Mouse (Mus musculus) adrenal gland, adult 2 months (tissue): ENCODE results near the gene Cep41. TPM values are rescaled to one million over a fixed set of nuclear protein-coding genes. Genes with fewer than 3 reads are reported as not detected.

Experiments
- DNase-seq: peaks from one replicate; pipeline ENCODE4 v3.0.0; 2021
- polyA plus RNA-seq: library from polyadenylated mRNA; depleted of rRNA; stranded (reverse); fragments of >200 nt; gene quantifications from 2 replicates; pipeline ENCODE4 v1.2.3, GENCODE M21; 2012
- total RNA-seq, 2 experiments: library from RNA; stranded (reverse); gene quantifications; 2 replicates each; pipeline ENCODE4 v1.2.3; 2021

The Cep41 gene
- total and polyA plus RNA-seq, 3 experiments: 4.5 to 9.3 (median 5.9) TPM

- peak; percentile 22 for DNase-seq
Observed at GRCm38 (mm10) chr6:30674714-30675280, 18.8 kb downstream of the Cep41 start.

GRCm38 (mm10) chr6:30673764-30674561, 19.6 kb downstream of the Cep41 start:
- peak; percentile 55 for DNase-seq

GRCm38 (mm10) chr6:30671696-30672095, 21.9 kb downstream of the Cep41 start:
- DNase-seq: no peak

GRCm38 (mm10) chr6:30667585-30667984, 26.0 kb downstream of the Cep41 start:
- no peak for DNase-seq

DNA sequence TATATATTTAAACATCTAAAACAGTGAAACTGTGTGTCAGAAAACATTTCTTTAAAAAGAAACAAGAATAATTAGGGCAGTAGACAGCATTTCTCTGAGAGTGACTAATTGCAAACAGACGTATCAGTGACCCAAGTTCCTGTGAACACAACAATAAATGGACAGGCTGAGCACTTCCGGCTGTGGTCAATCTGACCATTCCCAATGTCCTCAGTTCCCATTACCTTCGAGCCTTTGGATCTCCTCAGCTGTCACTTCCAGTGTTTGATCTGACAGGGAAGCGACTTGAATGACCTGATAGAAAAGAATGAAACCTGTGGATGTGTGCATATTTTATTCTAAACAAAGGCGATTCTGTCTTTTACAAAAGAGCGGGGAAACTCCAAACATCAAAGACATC, 27.5 kb downstream of the Cep41 start:
- DNase-seq: no peak

DNA sequence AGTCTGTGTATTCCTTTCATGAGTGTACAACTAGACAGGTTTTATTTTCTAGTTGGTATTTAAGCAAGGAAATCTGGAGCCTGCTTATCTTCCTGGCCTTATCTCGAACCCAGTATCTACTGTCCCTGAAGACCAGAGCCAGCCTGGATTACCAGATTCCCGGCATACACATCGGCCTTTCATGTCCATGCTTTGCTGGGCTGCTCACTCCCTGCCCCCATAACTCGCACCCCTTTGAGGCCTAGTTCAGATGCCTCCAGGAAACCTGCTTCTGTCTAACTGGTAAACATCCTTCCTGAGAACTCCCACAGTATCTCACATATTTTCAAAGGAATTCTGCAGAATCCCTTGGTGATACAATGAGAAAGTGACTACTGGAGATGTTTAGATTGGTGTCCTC, 28.3 kb downstream of the Cep41 start:
- no peak for DNase-seq

DNA sequence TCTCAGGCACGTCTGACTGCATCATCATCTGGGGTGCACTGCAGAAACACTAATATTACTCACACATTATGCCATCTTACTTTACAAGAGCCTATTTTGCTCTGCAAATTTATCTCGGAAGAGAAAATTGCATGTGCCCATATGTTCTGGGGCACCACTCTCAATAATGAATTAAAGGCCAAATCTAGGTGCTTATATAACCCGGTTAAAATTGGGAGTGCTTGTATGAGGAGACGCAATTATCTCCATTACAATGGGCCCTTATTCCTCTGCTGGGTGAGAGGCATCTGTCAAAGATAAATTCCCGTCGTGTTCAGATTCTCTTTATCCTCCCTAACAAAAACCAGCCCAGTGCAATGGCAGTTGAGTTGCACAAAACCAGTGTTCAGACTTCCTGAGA, 28.8 kb downstream of the Cep41 start:
- no peak for DNase-seq

- DNase-seq: no peak
Observed at GRCm38 (mm10) chr6:30658619-30659018, 34.9 kb downstream of the Cep41 start.

- no peak for DNase-seq
Observed at GRCm38 (mm10) chr6:30657279-30657678, 36.3 kb downstream of the Cep41 start.

GRCm38 (mm10) chr6:30654932-30655331, 38.6 kb downstream of the Cep41 start:
- DNase-seq: no peak

GRCm38 (mm10) chr6:30654402-30654859, 39.1 kb downstream of the Cep41 start:
- no peak for DNase-seq

DNA sequence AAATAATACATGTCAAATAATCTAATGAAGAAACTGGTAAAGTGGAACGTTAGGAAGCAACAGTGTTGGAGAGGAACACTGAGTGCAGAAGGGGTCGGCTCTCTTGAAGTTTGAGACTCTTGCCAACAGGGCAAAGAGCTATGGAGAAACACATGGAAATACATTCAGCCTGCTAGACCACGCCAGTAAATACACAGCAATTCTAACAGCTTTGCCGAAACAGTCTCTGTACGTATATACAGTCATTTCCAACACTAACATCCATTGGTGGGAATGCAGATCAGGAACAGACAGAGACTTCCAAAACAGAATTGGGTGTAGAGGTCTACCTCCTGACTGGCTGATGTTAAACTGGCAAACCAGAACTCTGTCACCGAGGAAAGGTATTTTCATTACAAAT, 40.0 kb downstream of the Cep41 start:
- DNase-seq: no peak

DNA sequence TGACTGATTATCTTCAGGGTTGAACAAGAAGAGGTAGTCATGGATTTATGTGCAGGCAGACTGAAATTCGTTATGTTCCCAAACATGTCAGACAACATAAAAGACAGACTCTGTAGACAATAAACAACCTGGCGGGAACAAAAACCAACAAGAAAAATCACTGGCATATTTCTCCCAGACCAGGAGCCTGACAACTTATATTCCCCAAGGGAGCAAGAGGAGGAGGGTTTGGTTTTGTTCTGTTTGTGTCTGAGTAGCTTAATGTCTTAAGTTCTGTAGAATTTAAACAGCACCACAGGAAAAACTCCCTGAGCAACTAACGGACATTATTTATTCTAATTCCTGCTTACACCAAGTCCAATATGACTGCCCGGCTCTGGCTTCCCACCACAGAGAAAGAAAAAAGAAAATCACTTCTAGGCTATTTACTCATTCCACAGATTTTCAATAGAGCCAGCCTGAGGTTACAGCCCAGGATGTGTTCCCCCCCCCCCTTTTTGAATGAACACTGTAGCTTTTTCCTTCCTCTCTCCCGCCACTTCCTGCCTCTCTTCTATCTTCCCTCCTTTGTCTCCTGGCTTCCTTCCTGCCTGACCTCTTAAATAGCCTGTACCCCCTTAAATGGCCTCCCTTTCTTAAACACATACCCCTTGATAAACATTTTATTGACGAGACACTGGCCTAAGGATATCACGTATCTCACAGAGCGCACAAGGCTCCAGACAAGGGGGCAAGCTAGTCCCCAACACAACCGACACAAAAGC, 40.9 kb downstream of the Cep41 start:
- DNase-seq: no peak

DNA sequence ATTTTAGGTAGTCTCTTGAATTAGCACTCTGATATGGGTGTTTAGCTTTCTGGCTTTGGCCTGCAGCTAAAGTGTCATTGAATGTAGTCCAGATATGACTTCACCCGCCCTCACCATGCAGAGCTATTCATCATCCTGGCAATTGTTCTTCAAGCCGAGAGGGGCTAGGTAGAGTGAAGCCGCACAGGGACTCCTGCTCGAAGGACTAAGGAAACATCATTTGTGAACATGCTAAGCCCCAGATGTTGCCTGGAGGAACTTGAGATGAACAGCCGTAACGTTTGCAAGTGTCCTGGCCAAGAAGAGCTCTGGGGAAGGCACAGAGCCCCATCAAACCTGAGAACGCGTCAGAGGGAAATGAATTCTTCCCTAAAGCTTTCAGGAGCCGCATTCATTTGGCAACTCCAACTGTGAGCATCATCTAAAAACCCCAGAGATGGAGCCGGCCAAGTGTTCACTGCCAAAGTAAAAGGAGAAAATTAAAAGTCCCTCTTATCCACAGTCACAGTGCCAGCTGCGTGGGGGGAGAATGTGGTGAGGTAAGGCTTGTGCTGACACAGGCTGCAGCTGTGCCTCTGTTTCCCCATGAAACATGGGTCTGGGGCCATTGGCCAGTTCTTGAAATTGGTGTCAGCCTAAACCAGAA, 43.8 kb downstream of the Cep41 start:
- DNase-seq: peak; percentile 60

DNA sequence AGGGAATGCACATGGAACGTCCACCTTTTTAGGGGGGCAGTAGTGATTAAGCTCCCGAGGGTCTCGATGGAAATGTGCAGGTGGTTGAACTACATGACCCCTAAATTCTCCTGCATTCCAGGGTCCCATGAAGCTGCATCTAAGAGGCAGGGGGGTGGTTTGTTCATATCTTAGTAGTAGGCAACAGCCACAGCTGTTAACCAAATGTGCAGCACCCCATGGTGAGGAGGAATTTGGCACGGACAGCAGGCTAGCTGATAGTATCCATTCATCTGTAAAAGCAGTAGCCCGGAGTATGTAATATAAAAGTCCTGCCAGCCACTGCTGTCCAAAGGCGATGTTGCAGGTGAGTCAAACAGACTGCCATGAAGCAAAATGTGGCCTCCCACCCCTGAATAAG, 48.2 kb downstream of the Cep41 start:
- no peak for DNase-seq

DNA sequence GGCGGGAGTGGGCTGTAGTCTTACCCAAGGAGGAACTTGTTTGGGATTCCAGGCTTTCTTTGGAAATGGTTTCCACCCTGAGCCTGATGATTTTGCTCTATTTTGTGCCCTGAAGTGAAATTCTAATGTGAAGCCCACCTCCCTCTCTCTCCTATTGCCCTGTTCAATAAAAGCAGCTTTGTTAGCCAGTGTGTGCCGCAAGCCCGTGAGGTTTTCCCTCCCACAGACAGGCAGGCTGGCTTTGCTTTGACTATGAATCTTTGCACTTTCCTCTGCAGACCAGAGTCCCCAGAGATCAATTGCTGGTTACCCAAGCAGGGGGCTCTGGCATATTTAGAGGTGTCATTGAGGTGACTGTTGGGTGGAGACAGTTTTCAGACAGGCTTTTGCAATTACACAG, 49.1 kb downstream of the Cep41 start:
- DNase-seq: no peak

GRCm38 (mm10) chr6:30643694-30644460, 49.7 kb downstream of the Cep41 start:
- no peak for DNase-seq

DNA sequence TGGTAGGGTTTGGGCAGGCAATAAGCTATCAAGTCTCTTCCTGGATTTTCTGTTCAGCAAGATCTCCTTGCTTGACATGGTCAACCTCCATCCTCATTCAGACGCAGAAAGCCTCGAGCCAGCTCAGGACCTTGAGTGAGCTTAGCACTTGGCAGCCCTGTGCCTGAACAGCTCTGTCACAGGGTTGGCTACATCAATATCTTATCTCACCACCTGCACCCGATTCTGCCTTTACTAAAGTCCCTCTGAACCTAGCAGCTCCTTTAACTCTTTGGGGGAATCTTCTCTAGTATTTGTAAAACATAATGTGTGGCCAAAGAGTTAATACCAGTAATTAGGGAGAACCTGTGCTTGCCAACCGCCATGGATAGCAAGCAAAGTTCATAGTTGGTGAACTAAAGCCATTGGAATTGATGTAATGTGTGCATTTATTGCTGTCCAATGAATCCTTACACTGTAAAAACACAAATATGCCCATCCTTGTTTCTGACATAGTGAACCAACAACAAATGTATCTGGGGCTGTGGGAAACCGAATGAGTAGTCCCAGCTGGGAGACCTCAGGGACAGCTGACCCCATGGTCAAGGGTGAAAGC, 54.8 kb downstream of the Cep41 start, which contains the start of gene Cpa1:
Gene Cpa1, plus strand, starts transcription at position 545 of the 595 bp plus-strand sequence.
- no peak for DNase-seq

DNA sequence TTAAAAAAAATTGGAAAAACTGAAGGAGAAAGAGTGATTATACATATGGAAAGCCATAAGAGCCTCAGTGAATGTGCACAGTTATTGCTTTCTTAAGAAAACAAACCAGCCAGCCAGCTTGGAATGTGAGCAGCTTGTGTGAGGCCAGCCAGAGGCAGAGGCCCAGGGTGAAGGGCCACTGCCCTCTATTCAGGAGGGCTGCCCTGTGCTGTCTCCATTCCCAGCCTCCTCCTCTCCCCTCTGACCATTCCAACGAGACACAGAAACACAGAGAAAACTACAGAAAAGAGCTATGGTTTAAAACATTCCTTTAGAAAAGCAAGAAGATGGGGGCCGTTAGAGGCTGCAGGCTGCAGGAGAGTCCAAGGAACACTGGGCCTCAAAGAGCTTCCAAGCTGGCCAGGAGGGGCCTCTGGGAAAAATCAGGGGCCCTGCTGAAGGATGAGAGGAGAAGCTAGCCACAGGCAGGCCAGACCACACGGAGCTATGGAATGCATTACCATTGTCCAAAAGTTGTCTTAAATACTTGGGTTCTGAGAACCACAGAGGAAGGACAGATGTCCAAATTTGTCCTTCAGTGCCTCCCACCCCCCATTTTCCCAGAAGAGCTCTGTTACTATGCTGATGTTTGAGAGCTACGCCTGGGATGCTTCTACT, 57.2 kb downstream of the Cep41 start:
- DNase-seq: no peak

DNA sequence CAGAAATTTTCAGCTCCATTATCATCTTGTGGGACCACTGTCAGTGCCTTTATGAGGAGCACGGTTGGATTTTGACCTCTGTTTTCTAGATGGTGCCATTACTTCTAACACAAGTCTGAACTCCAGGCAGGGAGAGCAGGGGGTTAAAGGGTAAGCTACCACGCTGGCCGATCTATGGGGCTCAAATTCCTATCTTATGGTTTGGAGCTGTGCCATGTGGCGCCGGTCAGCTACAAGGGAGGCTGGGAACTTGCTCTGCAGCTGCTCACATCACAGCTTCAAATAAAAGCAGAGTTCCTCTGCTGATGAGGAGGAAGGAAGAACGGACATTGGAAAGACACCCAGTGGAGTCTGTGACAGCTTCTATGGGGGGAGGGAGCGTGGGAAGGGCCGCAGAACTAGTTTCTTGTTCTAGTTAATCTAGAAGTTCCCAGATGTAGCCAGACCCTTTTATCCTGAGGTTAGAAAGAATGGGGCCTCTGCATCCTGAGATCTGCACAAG, 58.1 kb downstream of the Cep41 start:
- DNase-seq: no peak
